Mouse (Mus musculus) brain, embryonic 14.5 days (tissue): ENCODE measurements around the gene Ikzf4.

ENCODE experiments used
- CTCF ChIP-seq: fragments of 200-500 bp; IDR thresholded peaks from 2 replicates; pipeline ENCODE4 v1.5.1; 2012; ENCODE audit warnings: inconsistent platforms, mild to moderate bottlenecking, moderate library complexity, borderline replicate concordance; ENCODE audit not compliant: insufficient read depth, insufficient read length; ENCODE audit errors: extremely low read depth
- POLR2A ChIP-seq: fragments of 200-500 bp; IDR thresholded peaks from 2 replicates; pipeline ENCODE4 v1.6.1; 2012; ENCODE audit warnings: mild to moderate bottlenecking, inconsistent platforms, borderline replicate concordance; ENCODE audit not compliant: poor library complexity, insufficient read depth, insufficient read length, severe bottlenecking; ENCODE audit errors: extremely low read depth

DNA sequence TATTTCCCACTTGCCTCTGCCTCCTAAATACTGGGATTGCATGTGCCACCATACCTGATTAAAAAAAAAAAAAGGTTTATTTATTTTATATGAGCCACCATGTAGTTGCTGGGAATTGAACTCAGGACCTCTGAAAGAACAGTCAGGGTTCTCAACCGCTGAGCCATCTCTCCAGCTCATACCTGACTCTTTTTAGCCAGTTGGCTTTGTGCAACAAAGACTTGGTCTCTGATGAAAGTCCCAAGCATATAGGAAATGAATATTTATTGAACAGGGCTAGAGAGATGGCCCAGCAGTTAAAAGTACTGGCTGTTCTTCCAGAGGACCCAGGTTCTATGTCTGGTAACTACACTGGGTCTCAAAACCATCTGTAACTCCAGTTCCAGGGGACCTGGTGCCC, 27.2 kb downstream of the Ikzf4 start:
- TF ChIP-seq CTCF (no peak), POLR2A (no peak)
